Mouse (Mus musculus) right cerebral cortex, adult 2 months (tissue): ENCODE measurements around the gene Astn2.

Source experiments
- DNase-seq, 2 experiments: peaks; one replicate each; pipeline ENCODE4 v3.0.0; 2021 to 2022; ENCODE audit warnings: low spot score in 2 of 2

Astn2 gene

DNA sequence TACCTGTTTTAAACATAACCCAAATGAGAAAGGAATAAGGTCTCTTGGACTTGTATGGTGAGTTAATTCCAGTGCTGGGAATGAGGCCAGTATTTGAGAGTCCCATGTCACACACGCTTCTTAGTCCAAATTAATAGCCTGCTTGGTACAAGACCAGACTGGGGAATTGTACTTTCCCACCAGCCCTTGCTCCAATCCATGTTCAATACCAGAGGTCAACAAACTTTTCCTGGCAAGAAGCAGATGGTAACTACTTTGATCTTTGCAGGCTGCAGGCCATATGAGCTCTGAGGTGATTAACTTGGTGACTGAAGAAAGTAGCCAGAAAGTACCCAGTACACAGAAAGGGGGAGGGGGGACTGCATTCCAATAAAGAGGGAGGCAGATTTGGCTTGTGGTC is 91.7 kb downstream of the Astn2 start:
- no peak for DNase-seq

DNA sequence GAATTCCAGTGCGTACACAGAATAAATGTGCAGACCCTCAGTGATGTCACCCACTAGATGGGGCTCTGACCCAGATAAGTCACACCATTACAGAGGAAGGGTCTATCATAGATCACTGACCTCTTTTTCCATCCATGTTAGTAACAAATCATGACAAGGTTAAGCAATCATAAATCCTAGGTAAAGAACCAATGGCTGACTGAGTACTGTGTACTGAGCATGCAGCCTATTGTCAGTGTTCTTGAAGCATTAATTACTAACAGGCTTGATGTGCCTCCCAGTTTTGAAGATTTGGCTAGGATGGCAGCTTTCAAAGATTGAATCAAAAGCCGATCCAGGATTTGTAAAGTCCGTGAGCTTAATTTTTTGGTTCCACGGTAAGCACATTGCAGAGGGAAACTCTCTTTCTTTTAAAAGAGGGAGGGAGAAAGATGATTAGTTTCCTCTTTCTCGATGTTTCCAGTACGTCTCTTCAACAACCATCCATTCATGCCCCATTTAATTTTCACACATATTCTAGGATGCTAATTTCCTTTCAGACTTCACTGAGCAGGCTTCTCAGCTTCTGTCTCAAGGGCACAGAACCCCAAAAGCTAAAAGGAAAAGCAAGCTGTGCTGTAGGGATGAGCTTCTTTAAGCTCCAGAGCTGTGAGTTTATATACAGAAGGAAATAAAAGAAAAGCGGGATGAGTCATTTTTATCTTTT is 93.9 kb downstream of the Astn2 start:
- no peak for DNase-seq

DNA sequence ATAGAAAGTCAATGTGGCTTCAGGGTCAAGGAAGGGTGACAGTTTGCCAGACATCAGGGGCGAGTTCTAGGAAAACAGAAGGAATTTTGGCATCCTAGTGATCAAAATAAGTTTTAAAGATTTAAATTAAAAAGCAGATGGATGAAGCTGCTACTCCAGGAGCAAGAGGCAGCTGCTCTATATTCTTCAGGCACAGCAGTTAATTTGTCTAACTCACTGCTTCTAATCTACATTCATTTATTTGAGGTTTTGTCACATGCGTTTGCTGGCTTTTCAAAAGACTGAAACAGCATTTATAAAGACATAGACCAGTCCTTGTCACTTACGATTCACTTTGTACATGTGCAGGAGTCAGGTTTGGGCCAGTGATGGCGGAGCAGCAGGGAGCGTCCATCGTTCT is 98.0 kb downstream of the Astn2 start:
- no peak for DNase-seq

DNA sequence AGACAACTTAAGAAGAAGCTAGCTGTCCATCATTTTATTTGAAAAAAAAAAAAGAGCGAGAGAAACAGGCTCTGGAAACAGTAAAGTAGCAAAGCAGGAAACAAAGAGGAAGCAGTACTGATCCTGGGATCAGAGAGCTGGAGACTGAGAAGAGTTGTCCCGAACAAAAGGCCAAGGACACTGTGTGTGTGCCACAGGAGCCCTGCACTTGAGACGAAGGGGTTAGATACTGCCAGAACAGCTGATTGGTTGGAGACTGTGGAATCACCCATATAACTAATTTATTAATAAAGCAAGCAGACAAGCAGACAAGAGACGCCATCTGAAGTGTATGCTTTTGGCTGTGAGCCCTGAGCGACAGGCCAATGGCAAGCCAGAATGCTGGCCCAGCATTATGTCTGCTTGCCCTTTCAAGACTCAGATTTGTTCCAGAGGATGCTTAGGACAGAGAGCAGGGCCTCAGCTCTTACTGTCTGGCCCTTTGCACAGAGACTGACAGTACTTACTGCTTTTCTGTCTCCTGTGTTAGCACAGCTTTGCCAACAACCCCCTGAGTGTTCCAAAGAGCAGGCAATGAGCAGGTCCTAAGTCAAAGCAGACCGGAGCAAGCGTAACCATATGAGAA is 101.6 kb downstream of the Astn2 start:
- DNase-seq: no peak

DNA sequence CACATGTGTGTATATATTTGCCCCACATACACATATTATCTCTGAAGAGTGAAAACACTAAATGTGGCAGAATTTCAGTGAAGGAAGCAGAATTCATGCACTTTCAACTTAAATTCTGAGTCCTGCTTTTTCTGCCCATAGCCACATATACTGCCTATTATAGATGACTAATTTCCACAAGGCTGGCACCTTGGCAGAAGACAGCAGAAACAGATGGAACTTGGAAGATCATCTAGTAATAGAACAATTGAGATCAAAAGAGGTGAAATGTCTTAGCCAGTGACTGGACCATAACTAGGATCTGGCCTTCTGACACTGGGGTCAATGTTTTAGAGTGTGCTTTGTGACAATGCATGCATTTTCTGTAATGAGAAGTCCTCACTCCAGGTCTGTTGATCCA is 119.4 kb downstream of the Astn2 start:
- DNase-seq: no peak

DNA sequence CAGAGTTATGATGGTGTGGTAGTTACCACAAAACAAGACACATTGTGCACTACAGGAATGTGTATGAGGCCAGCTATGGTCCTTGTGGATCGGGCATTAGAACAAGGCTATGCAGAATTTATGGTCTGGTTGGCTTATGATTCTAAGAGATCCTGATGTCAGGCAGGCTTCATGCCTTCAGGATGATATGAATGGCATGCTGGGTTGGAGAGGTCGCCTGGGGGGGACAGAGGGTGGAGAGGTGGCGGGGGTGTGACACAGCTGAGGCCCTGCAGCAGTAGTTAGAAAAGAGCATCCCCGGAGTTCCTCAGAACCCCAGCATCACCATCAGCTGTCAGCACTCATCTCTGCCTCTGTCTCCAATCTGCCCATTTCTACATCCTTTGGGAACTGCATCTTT is 128.3 kb downstream of the Astn2 start:
- DNase-seq: no peak

DNA sequence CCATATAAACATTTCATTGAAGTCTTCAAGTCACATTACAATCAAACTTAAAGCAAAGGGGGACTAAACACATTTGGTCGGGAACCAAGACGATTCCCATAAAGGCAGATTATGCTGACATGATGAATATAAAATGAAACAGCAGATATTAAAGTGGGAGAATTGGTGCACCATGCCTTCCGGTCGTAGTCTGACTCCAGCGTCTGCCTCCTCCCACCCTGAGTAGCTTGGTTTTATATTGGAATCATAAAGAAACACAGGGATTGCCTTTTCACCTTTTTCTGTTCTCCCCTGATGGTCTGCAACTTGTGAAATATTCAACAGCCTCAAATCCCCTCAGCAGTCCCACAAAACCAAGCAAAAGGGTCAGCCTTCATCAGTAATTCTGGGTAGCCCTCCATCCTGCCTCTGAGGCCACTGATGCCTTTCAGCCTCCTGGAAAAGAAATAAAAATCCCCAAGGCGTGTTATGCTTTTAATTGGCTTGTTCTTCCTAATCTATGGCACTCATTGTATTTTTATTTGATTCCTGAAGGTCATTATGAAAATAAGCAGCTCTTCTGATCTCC is 132.8 kb downstream of the Astn2 start:
- DNase-seq: no peak

DNA sequence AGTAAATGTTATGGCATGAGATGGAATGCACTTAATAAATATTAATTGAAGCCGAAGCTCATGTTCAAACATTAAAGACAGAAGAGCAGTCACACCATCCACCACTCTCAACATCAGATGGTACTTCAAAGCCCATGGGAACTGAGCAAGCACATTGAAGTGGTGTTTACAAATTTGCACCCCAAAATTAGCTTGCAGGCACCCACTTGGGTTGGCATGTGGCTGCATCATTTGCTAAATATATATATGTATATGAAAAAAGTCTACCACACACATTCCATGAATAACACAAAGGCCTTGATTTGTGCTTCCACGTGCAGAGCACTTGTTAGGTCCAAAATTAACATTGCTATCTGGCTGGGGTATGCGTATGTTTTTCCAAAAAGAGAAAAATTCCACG is 140.4 kb downstream of the Astn2 start:
- peak in 1 of 2 experiments; percentile 10 for DNase-seq

DNA sequence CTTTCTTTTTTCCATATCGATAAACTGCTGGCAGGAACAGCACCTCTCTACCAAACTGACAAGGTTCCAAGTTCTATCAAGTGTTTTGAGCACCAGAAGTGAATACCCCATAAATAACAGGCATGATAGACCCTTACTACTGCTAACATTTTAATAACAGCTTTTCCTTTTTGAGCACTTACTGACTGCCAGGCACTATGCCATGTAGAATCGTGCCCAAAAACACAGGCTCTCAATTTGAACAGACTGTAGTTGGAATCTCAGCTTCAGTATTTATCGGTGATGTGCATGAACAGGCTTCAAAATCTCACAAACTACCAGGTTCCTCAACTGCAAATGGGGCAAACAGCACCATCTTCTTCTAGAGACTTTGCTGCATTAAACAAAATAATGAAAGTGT is 143.1 kb downstream of the Astn2 start:
- DNase-seq: no peak

DNA sequence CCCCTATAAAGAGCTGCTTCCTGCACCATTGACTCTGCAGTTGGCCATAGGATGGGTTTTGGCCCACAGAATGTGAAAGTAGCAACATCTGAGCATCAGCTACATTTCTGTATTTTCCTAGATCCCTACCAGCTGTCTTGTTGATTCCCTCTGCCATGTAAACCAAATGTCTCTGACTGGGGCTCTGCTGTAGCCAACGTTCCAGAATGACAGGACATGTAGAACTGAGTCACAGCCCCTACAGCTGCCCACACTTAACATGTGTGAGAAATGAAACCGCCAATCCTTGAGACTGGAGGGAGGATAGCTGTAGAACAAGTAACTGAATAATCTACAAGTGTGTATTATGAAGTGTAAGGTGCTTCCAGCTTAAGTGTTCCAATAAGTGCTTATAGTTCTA is 145.5 kb downstream of the Astn2 start:
- no peak for DNase-seq

DNA sequence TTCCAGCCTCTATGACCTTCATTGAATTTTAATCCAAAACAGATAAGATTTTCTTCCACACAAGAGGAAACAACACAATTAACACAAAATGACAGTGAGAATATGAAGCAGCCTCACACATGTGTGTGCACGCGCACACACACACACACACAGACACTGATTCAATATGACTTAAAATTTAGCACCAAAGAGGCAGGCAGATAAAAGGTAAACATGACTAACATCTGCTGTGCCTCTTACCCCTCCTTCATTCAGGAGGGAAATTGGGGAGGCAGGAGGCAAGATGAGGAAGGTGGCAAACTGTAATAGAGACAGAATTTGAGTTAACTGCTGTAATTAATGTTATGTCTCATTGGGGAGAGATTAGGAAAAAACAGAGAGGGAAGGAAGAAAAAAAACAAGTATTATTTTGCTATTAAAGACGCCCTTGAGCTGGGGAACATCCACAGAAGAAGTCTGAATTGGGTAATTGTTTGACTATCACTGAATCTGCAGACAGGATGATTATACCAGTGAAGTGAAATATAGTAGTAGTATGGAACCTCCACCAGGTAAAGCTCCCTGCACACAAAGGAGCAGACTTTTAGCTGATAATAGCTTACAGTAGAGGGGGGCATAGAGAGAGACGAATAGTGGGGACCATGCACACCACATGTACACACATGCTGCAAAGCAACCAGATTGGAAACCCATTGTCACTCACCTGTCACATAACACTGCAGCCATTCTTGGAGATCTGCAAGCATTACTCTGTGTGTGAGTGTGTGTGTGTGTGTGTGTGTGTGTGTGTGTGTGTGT is 149.5 kb downstream of the Astn2 start:
- DNase-seq: no peak

DNA sequence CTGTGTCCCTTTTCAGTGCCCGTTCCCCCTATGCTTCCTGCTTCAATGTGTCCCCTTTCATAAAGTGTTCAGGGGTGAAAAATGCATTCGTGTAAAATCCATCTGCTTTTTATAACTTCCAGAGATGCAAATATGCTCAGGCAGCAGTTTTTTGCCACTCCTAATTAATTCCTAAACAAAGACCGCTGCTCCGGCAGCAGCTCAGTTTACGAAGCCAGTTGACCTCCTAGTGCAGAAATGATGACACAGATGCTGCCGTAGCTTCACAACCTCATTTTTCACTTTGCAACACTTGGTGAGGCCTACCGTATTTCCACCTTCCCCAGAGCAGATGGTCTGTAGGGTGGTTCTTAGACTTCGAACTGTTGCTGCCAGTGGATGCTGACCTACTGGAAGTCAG is 155.9 kb downstream of the Astn2 start:
- DNase-seq: no peak

DNA sequence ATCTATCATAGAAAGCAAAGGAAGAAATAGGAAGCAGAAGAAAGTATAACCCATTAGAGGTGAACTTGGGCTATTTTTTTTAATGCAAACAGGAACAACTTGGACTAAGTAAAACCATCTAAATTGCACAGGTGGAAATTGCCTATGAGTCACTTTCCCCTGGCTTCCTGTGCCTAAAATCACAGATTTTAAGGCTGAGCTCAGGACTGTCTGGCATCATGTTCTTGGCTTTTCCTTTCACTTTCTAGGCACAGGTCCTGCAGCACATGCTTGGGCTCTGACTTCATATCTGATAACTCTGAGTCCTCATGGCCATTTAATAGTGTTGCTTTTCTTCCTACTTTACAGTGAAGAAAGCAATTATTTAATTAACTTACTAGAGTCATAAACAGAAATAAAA is 161.7 kb downstream of the Astn2 start:
- no peak for DNase-seq

DNA sequence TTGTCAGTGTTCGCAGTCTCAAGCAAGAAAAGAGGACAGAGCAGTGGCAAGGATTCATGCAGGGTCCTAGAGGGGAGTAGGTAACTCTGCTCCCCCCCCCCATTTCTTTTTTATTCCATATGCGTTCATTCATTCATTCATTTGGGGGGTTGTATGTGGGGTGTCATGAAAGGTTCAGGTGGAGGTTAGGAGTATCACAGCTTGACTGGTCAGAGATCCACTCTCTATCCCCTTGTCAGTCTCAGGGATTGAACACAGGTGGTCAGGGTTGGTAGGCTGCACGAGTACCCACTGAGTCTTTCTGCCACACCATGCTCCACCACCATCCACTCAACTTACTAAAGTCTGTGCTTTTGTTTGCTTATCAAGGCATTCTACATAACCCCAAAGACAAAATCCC is 171.6 kb downstream of the Astn2 start:
- no peak for DNase-seq

DNA sequence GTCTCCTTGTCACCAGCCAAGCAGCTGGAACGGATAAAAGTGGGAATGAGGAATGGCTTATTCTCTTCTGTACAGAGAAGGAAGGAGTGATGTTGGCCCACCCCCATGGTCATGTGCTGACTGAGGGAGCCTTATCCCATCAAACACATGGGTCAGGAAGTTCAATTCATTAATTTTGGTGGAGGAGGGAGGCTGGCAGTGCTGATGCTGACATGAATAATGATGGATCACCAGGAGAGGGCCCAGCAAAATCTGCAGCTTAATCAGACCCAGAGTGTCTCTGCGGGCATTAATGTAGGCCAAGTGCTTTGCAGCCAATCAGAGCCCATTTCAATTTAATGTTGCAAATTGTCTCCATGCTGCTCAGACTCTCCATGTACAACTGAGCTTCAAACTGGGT is 172.1 kb downstream of the Astn2 start:
- no peak for DNase-seq

DNA sequence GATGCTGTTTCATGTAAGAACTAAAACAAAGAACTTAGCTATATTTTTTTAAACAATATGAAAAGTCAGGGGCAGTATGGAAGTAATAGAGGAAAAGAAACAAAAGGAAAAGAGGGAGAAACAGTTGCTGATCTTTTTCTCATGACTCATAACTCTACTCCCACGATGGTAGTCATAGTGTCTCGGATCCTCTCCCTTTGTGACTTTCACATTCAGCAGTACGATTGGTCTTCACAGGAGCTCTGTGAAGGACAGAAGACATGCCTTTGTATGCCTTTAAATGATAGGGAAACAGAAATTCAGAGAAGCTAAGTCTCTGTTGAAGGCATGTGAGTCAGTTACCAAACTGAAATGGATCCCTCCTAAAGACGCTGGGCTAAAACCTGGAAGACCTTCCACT is 173.7 kb downstream of the Astn2 start:
- DNase-seq: no peak

DNA sequence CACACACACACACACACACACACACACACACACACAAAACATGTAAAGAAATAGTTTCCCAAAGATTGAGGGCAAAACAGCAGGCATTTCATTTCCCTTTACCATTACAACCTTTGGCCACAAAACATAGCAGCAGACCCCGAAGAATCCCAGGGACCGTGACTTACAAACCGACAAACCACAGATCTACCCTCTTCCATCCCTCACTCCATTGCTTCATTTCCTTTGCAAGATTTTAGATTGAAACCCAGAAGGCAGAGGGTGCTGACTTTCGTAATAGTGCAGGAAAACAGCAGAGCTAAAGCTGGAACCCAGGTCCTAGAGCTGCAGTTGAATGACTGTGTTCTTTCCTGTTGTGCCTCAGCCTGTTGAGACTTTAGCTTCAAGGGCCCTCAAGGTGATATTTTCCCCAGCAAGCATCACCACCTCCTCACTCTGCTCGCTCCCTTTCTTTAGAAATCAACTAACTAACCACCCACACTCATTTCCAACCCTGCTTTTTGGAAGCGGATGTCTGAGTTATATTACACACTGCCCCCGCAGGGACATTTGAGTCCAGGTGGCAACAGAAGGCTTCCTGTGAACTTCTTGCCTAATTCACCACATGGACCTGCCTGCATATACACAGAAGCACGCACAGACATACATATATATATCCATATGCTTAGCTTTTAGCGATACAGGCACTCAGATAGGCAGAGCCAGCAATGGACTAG is 181.7 kb downstream of the Astn2 start:
- peak; percentile 73 to 77 for DNase-seq

DNA sequence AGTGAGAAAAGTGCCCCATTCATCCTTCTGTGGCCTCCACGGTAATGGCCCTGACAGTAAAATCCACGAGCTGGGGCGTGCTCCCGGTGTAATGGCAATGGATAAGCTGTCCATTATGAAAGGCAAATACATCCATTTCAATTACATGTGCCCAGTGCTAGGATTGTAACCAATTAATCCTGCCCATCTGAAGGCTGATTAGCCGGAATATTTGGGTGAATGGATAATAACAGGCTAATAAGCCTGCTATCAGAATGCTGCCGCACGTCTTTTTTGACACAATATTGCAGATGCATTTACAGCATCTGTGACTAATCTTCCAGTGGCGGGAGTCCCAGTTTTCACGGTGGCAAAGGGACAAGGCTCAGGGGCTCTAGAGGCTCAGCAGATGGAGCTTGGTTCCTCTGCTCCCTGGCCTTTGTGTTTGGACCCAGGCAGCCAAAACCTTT is 189.2 kb downstream of the Astn2 start:
- no peak for DNase-seq

DNA sequence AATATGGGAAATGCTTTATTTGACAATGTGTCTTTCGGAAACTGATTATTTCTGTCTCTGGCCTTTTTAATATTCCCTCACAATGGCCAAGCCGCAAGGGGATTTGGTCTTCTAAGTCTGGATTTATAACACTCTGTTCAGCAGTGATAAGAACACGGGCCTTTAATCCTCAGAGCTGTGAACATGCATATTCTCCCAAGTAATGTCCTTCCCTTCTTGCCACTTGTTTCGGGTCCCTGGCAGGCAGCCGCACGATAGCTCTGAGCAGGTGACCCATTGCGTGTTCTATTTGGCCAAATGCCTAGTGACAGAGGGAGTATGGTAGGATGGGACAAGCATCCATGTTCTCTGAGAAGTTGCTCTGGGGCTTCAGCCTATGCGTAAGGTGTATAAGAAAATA is 214.8 kb downstream of the Astn2 start:
- no peak for DNase-seq

DNA sequence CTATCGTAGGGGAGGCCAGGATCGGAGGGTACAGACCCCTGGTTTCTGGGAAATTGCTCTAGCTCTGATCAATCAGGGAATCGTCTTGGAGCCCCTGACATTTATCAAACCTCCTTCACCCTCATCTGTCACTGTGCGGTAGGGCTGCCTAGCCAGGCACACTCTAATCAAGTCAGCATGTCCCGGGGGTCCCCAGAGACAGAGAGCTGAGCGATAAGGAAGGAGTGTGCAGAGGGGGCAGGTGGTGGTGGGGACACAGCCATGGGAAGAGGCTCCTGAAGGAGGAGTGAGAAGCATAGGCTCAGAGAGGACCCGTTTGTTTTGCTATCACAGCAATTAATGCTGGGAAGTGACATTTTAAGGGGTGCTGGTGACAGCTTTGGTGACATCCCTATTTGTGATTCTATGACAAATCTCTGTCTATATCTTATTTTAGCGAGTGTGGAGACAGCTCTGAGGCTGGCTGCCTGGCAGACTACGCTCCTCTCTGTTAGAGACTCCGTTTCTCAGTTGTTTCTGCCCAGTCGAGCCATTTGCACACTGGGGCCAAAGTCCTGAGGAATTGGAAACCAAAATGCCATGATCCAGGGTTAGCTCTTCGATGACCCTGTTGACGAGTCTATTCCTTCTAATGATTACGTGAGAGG is 228.4 kb downstream of the Astn2 start:
- no peak for DNase-seq

DNA sequence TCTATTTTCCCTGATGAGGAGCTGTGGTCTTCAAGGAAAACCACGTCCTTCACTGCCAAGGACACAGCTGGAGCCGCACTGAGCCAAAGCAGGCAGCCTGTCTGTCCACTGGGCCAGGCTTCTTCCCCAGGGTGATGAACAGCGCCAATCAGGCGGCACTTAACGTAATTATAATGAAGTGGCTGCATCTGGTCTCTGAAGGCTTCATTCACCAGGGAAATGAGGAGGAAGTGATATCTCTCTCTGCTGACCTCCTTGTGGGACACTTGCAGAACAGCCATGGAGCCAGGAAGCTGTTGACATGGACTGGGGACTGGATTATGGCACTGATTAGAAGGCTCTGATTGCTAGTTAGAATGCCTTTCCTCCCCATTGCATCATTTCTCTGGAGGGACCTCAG is 232.8 kb downstream of the Astn2 start:
- no peak for DNase-seq
